Mouse (Mus musculus): ENCODE results near the gene Gpr107.

Gpr107 gene

DNA sequence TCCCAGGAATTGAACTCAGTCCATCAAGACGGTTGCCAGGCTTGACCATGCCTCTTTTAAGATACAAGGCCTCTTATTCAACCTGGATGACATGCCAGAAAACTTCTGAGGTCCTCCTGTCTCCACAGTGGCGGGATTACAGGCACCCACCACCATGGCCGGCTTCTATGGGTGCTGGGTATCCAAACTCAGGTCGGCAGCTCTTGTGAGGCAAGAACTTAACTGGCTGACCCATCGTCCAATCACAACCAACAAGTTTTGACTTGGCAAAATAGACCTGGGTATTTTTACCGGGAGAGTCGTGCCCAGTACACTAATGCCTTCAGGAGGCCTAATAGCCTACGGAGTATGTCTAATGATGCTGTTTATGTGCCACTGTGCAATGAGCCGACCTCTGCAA is 26.1 kb upstream of the Gpr107 start:
- no peak for DNase-seq (ENCODE audit: extremely low read depth, insufficient read length, low spot score)

DNA sequence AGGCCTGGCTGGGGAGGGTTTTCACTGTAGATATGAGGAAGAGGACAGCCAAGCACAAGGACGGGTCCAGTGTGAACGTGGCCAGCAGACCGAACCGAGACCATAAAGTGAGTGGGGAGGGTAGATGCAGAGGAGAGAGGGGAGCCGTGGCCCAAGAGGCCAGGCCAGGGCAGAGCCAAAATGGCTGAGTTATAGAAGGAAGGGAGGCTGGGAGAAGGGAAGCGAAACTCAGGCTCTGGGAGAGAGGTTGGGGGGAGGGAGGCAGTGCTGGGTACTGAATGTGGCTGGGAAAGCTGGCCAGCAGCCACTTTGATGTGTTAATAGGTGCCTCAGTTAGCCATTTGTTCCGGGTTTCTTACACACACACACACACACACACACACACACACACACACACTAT is 24.9 kb upstream of the Gpr107 start:
- no peak for DNase-seq (ENCODE audit: extremely low read depth, insufficient read length, low spot score)

DNA sequence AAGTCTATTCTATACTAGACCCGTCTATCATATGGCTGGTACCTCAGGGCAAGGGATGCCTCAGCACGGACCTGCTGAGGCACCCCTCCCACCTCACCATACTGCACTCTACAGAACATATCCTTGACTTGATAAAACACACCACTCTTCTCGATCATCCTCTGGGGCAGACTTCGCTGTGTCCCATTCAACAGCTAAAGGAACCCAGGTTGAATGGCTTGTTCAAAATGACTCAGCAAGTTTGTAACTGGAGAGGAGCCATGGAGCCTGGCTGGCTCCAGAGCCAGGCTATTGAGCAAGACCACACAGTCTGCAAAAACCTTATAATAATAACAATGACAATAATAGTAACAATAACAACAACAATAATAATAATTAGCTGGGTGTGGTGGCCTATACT is 24.2 kb upstream of the Gpr107 start:
- peak; percentile 45 for DNase-seq (ENCODE audit: extremely low read depth, insufficient read length, low spot score)

DNA sequence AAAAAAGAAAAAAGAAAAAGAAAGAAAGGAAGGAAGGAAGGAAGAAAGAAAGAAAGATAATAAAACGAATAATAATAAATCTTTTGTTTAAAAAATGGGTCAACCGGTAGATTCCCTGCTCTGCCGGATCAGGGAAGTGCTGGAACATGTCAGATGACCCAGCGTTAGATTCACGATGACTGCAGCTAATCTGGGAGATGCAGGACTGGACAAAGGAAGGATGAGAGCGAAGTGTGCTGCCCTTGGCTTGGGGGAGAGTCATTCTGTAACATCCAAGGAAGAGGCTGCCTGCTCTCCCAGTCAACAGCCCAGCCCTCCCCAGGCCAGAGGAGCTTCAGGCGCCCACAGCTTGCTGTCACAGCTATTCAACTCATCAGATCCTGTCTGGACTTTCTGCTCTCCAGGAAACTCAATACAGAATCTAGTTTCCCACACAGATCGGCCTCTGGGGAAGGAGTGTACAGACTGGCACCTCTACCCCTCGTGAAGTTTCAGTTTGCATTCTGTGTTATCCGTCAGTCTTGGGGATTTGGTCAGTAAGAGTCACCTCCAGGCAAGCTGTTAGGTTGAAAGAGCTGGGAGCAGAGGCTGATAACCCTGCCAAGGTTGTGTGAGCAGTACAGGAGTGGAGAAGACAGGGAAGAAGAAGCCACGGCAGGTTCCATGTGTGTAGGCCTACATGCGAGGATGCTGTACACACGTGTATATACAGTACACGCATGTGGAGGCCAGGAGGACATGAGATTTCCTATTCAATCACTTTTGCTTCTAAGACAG is 22.2 kb upstream of the Gpr107 start:
- DNase-seq (ENCODE audit: extremely low read depth, insufficient read length, low spot score), result no peak

DNA sequence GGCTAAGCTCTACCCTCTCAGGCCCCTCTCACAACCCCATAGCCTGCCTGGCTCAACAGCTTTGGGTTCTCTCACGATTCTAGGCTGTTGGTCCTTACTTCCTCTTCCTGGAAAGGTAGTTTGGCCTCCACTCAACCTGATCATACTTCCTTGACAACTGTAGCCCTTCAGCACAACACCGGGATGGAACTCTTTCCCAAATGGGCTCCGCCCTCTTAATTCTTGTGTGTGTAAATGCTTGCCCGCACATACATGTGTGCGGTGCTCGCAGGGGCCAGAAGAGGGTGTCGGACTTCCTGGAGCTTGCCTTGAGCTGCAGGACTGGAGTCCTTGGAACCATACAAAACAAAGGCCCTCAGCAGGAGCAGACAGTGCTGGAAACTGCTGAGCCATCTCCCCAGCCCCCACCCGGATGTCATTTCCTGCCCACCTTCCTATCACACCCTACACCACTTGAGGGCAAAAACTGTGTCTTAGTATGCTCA is 21.3 kb upstream of the Gpr107 start:
- DNase-seq (ENCODE audit: extremely low read depth, insufficient read length, low spot score), result no peak

DNA sequence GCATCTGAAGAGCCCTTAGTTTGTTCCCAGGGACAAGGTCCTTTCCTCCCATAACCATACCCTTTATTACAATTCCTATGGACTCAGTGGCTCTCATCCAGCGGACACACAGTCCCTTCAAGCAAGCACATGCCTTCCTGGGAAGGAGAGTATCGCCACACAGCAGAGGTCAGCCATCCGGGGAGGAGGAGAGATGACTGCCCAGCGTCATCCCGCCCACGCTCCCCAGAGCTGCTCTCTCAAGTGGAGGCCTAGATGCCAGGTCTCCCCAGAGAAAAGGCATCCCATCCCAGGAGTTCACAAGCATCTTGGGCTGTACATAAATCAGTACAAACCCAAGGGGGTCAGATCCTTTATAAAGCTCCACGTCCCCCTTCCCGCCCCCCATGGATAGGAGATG is 19.4 kb upstream of the Gpr107 start:
- DNase-seq (ENCODE audit: extremely low read depth, insufficient read length, low spot score), result no peak

DNA sequence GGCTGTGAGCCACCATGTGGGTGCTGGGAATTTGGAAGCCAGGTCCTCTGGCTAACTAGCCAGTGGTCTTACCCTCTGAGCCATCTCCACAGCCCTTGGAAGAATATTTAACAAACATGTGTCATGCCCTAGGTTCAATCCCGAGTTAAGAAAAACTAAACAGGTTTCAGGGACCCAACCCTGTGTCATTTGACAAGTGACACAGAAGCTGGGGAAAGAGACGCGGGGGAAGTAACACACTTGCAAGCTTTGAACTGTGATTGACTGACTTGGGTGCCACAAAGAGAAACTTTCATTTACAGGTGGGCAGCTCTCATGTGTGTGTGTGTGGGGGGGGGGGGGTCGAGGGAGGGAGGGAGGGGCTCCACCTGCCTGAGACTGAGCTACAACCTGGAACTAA is 18.1 kb upstream of the Gpr107 start:
- DNase-seq (ENCODE audit: extremely low read depth, insufficient read length, low spot score), result no peak

DNA sequence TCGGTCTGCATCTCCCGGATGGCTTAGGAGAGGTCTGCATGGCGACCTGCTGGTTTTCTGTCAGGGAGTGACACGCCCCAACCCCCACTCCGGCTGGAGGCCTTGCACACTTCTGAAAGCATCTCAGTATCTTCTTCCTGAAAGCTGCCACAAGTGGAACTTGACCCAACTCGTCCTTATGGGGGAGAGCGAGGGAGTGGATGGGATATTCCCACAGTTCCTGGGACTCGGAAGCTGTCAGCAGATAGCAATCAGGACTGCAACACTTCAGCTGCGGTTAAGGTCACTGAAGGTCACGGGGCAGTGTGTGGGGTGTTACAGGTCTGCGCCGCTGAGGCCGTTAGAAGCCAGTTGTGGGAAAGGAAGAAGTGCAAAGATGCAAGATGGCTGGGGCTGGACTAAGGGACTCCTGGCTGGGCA is 16.6 kb upstream of the Gpr107 start:
- no peak for DNase-seq (ENCODE audit: extremely low read depth, insufficient read length, low spot score)

DNA sequence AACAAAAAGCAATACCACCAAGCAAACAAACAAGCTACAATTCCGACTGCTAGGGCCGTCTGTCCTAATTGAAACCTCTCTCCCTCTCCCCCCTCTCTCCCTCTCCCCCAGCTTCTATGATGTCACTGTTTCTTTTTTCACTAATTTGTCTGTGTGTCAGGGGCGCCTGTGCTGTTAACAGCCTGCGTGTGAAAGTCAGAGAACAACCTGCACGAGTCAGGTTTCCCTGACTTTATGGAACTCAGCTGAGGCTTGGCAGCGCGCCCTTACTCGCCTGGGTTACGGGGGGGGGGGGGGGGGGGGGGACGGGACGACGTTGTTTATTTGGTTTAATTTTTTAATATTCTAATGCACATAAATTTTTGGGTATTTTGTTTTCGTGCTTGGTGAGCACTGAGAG is 15.8 kb upstream of the Gpr107 start:
- DNase-seq (ENCODE audit: extremely low read depth, insufficient read length, low spot score), result no peak

DNA sequence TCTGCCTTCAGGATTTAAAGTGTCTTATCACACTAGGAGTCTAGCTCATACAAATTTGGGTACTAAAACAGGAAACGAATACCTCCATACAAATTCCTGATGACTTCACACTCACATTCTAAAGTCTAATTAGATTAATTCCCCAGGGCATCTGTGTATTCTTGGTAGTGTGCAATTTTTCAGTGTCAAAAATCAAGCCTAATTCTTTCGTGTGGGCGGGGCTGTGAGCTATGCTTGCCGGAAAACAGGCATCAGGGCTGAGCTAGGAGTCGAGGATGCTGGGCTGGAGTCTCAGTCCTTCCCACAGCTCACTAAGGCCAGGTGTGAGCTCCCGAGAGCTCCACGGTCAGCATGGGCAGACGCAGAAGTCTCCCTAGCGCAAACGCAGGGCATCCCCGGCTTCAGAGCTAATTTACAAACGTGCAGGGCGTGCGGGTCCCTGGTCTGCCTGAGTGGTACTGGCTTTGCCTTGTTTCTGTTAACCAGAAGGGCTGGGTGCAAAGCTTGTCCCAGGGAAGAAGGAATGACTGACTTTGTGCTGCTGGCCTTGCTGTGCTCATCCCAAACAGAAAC is 15.0 kb upstream of the Gpr107 start:
- no peak for DNase-seq (ENCODE audit: extremely low read depth, insufficient read length, low spot score)

DNA sequence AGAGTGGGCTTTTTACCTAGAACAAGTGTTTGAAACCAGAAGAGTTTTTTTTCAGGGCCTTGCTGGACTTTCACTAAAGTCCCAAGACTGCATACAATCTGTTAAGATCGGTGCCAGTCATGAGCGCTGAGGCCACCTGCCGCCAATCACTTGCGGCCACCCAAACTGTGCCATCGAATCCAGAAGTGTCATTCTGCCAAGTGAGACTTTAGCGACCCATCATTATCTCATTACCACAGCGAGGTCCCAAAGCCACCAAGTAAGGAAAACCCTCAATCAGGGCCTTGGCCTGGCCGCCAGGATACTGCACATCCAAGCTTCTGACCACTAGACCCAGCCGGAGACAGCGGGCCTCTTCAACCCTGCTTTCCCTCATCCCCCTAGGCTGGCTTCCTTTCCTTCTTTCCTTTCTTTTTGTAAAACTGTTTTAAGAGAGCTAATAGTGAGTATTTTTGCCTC is 12.9 kb upstream of the Gpr107 start:
- no peak for DNase-seq (ENCODE audit: extremely low read depth, insufficient read length, low spot score)

DNA sequence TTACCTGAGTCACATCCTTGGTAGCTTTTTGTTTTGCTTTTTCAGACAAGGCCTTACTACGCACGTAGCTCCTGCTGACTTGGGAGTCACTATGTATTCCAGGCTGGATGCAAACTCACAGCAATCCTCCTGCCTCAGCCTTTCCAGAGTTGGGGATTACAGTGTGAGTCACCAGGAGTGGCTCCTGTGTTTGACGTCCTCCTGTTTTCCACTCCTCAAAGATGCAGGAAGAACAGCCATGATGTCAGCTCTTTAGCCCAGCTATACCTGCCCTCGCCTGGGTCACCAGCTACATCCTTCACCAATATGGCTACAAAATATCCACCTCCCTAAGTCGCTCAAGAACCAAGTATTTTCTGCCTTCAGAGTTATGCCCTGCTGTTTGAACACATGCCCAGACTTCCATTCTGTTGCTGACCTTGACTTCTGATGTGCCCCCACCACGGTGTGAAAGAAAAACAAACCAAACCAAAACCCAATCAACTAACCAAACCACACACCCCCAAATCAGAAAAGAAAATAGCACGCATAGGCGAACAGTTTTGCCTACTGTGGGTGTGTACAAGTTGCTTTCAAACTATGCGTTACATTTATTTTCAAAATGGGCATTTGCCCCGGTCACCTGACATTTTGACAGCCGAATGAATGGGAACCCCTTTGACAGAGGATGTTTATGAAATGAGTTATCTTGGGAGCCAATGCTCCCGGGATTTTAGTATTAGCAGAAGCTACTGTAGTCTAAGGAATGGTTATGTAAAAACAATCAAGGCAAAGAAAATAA is 11.9 kb upstream of the Gpr107 start:
- no peak for DNase-seq (ENCODE audit: extremely low read depth, insufficient read length, low spot score)

DNA sequence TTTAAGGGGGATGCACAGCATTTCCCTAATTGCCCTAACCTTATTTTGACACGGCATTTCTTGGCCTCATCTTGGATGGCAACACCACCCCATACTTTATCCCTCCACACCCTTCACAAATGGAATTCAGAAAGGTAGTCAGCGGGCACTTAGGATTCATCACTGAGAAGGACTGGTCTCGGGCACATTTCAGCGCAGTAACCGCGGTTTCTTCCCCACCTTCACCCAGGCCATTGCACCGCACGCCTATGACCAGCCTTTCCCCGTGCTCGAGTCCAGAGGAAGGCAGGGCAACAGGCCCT is 11.4 kb upstream of the Gpr107 start:
- no peak for DNase-seq (ENCODE audit: extremely low read depth, insufficient read length, low spot score)

DNA sequence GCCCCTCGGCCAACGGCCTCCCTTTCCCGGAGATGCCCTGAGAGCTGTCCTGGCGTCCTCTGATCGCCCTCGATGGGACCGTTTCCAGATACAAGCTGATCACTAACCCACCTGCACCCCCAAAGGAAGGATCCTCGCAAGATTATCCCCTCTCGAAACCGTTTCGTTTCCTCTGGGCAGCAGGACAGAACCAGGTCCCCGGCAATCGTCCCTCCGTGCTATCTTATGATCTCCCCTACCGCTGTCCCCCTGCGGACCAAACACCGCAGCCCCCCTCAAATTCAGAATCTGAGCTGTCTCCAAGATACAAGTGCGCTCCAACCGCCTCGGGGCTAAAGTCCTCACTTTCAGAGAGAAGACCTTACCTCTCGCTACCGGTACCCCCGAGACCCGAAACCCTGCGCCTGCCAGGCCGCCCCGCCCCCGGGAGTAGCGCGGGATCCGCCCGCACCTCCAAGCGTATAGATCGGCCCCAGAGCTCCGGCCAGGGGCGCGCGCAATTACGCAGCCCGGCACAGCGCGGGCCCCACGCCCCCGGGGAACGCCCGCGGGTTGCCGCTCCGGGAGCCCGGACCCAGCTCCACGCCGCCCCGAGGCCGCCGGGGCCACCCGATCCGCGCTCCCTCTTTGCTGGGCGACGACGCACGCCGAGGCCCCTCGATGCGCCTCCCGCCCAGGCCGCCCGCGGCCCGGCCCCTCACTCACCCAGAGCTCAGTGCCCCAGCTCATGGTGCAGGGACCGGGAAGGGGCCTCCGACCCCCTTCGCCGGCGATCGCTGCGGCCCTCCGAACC is 10.8 kb upstream of the Gpr107 start:
- peak; percentile 61 for DNase-seq (ENCODE audit: extremely low read depth, insufficient read length, low spot score)

DNA sequence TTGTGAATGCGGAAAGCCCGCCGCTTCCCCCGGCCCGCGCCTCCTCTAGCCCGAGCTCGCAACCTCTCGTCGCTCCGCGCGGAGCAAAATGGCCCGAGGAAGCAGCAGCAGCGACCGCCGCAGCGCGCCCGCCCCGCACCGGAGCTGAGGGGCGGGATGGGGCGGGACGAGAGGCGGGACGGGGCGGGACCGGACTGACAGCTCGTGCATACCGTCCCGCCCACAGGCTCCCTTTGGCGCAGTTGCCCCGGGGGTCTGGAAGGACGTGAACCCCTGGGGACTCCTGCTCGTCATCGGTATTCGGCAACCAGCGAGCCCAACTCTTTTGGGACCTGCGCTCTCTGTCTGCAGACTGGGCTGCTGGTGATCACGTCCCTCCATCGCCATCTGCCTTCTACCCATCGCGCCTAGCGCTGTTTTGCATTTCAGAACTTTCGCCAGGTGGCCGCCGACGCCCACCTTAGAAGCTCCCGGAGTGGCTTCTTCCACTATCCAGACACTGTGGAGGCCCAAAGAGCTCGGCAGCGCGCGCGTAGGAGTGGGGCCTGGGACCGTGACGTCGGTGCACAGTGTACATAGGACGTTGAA is 10.2 kb upstream of the Gpr107 start, which contains the start of gene Fnbp1:
Gene Fnbp1, minus strand, starts transcription at position 142 of the 588 bp plus-strand sequence.
- DNase-seq (ENCODE audit: extremely low read depth, insufficient read length, low spot score), result peak; percentile 88

DNA sequence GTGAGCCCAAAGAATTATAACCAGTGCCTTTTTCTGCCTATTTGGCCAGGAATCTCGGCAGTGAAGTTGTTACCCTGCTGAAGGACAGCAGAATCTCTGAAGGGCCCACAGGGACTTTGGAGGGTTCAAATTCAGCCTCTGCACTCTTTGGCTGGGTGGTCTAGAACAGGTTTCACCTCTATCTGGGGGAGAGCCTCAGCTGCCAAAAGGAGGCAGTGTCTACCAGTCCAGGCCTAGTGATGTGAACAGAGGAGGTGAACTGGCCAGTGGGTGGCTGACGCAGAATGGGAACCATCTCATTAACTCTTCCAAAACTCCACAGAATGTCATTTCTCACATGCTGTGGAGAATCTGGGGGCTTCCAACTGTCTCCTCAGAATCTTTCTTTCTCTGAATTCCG is 9.6 kb upstream of the Gpr107 start:
- DNase-seq (ENCODE audit: extremely low read depth, insufficient read length, low spot score), result no peak

DNA sequence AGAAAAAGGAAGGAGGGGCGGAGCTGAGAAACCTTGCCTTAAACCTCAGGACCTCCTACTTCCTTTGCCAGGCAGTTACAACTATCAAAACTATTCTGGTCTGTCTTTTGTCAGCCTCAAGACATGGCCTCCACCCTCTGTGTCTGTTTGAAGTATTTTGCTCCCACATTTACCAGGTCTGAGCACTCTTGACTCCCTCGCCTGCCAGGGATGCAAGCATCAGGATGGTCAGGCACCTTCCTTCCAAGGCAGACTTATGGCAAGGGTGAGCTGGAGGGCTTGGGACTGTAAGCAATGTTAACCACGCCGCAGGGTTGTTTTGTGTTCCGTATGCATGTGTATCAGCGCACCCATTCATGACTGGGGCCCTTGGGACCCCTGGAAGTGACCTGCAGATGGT is 8.8 kb upstream of the Gpr107 start:
- DNase-seq (ENCODE audit: extremely low read depth, insufficient read length, low spot score), result no peak

DNA sequence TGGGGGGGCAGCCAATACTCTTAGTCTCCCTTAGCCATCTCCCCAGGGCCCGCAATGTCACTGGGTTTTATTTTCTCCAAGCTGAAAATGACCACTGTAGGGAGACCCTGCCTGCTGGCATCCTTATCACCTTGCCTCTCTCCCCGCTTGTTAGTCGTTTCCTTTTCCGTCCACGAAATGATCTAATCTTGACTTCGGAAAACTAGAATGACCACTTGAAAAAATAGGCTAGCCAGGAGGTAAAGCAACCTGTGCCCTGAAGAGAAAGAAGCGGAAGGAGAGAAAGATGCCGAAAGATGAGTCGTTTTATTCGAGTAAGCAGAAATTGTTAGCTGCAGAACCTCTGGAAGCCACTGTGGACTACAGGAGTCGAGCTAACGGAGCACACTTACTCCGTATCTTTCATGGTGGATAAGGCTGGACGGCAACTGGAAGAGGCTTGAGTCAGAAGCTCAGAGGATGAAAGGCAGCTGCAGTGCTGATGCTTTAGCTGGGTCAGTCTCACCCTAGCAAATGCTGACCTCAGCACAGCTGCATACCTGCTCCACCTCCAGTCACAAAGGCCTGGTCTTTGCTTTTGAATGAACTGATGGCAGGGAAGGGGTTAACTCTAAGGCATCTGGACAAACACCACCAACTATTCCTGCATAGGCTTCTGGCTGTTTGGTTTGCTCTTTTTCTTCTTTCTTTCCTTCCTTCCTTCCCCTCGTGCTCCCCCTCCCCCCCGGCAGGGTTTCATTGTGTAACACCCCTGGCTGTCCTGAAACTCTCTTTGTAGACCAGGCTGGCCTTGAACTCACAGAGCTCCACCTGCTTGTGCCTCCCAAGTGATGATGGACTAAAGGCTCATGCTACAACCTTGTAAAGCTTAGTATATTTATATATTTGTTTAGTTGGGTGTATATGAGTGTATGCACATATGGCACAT is 8.1 kb upstream of the Gpr107 start:
- no peak for DNase-seq (ENCODE audit: extremely low read depth, insufficient read length, low spot score)

DNA sequence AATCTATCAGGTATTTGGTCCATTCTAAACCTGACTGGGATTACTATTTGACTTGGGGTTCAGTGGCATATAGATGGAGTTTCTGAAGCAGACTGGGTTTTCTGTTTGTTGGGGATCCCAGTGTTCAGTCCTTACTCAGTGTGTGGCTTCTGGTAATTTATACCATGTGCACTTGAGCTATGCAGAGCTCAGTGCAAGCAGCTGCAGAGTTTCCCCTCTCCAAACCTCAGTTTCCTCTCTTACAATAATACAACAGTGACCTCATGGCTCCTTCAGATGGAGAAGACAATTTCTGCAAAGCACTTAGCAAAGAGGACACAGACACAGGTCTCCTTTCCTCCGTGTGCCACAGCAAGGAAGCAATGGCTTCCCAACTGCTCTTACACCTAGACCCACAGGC is 7.2 kb upstream of the Gpr107 start:
- DNase-seq (ENCODE audit: extremely low read depth, insufficient read length, low spot score), result no peak

DNA sequence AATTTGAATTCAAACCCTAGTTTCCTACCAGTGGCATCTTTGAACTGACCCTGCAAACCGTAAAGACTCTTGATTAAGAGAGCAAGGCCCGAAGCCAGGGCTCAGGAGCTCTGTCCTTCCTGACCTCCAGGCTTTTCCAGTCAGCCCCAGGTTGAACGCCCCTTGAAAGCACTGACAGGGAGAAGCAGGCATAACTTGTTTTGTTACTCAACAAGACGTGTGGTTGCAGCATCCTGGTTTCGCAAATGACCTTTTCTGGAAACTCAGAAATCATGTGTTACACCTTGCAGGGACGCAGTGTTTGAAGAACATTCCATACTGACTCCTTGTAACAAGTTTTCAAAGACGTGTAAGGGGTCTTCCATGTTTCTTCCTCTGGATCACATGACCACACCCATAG is 5.1 kb upstream of the Gpr107 start:
- DNase-seq (ENCODE audit: extremely low read depth, insufficient read length, low spot score), result no peak

Measured in 3134 (cell line).